Mouse (Mus musculus) intestine, embryonic 16.5 days (tissue): ENCODE data around the gene Ptges. TPM values are rescaled to one million over a fixed set of nuclear protein-coding genes. Genes with fewer than 3 reads are reported as not detected.
A peak's percentile ranks its signal among the peaks of the same experiment; 100 is the strongest.

Source experiments
- ATAC-seq: fragments of 200-750 bp; cut with Nextera tagmentation; 2 replicates; pipeline ENCODE4 v1.8.0; 2017; ENCODE audit warnings: moderate TSS enrichment, moderate library complexity
- H3K27ac ChIP-seq: fragments of 300-500 bp; sonication (generic); 2 replicates; pipeline ENCODE4 v1.5.1; 2014; ENCODE audit warnings: mild to moderate bottlenecking, low read length
- H3K27me3 ChIP-seq: fragments of 300-500 bp; sonication (generic); replicated peaks from 2 replicates; pipeline ENCODE4 v1.6.1; 2014; ENCODE audit warnings: low read length, control low read depth, mixed read lengths; ENCODE audit not compliant: control insufficient read depth, insufficient read depth
- H3K36me3 ChIP-seq: fragments of 300-500 bp; sonication (generic); 2 replicates; pipeline ENCODE4 v1.6.1; 2014; ENCODE audit warnings: low read length, control low read depth; ENCODE audit not compliant: control insufficient read depth, insufficient read depth
- H3K4me1 ChIP-seq: fragments of 300-500 bp; sonication (generic); 2 replicates; pipeline ENCODE4 v1.6.1; 2014; ENCODE audit warnings: low read length, control low read depth, mixed read lengths; ENCODE audit not compliant: control insufficient read depth, insufficient read depth
- H3K4me2 ChIP-seq: fragments of 300-500 bp; sonication (generic); 2 replicates; pipeline ENCODE4 v1.6.1; 2014; ENCODE audit warnings: low read depth, low read length, control low read depth
- H3K4me3 ChIP-seq: fragments of 300-500 bp; sonication (generic); 2 replicates; pipeline ENCODE4 v1.5.1; 2014; ENCODE audit warnings: mild to moderate bottlenecking, low read length
- H3K9ac ChIP-seq: fragments of 300-500 bp; sonication (generic); 2 replicates; pipeline ENCODE4 v1.6.1; 2014; ENCODE audit warnings: low read depth, low read length
- H3K9me3 ChIP-seq: fragments of 300-500 bp; sonication (generic); 2 replicates; pipeline ENCODE4 v1.6.1; 2016; ENCODE audit warnings: low read length, control low read depth; ENCODE audit not compliant: control insufficient read depth
- WGBS: fragments of 180-500 bp; shearing (Covaris S2); extraction: QIAGEN DNeasy Blood & Tissue Kit; methylation state at CpG from one replicate; pipeline ENCODE4 v1.1.7; 2014; 5-methylcytosine and 5-hydroxymethylcytosine counted together
- polyA plus RNA-seq: library from polyadenylated mRNA; unstranded; fragments of >200 nt; fragmentation: Nextera tagmentation; extraction: Ambion mirVana; gene quantifications from 2 replicates; pipeline ENCODE4 v1.2.1, GENCODE M21; 2015

The Ptges gene
- polyA plus RNA-seq, 1 experiment from 2014 or later, result 4.0 TPM

- Histone ChIP-seq H3K27me3 (peaks cover 14% of the 10 kb centered on the region), H3K27ac (no peak overlapping the region), H3K36me3 (no peaks in the 10 kb centered on the region), H3K9me3 (no peaks in the 10 kb centered on the region), H3K4me3 (no peak overlapping the region), H3K4me1 (peaks cover 9% of the 10 kb centered on the region), H3K4me2 (no peak overlapping the region), H3K9ac (no peak overlapping the region)
- no peak for ATAC-seq
- WGBS, result 30% methylated on average over 6 of the region's 6 CpGs
These were observed 79.1 kb downstream of the Ptges start for GRCm38 (mm10) chr2:30850581-30850980.

- no peak overlapping the region for H3K27ac ChIP-seq
- WGBS, result 67% methylated on average over 8 of the region's 8 CpGs
- no peak for ATAC-seq
These were observed 81.5 kb downstream of the Ptges start for GRCm38 (mm10) chr2:30848184-30848583.

GRCm38 (mm10) chr2:30846723-30847122 lies 82.9 kb downstream of the Ptges start:
- Histone ChIP-seq H3K4me1 (peaks cover 6% of the 10 kb centered on the region; the same call in 1 of the 2 replicates), H3K9me3 (no peaks in the 10 kb centered on the region), H3K27me3 (peaks cover 32% of the 10 kb centered on the region), H3K4me3 (no peak overlapping the region), H3K36me3 (no peaks in the 10 kb centered on the region), H3K27ac (no peak overlapping the region), H3K9ac (no peak overlapping the region), H3K4me2 (no peak overlapping the region)
- 32% methylated on average over 6 of the region's 6 CpGs for WGBS
- ATAC-seq, result no peak

More at GRCm38 (mm10) chr2:30848184-30848583, 81.5 kb downstream of the Ptges start:
- peaks cover 13% of the 10 kb centered on the region for H3K4me1 ChIP-seq
- no peak overlapping the region for H3K4me2 ChIP-seq
- H3K9ac ChIP-seq, result no peak overlapping the region
- H3K27me3 ChIP-seq, result peaks cover 27% of the 10 kb centered on the region
- H3K4me3 ChIP-seq, result no peak overlapping the region
- H3K9me3 ChIP-seq, result no peaks in the 10 kb centered on the region
- no peaks in the 10 kb centered on the region for H3K36me3 ChIP-seq

GRCm38 (mm10) chr2:30846236-30846635 lies 83.4 kb downstream of the Ptges start:
- H3K27me3 ChIP-seq, result peaks cover 32% of the 10 kb centered on the region
- H3K9me3 ChIP-seq, result no peaks in the 10 kb centered on the region
- H3K9ac ChIP-seq, result peak overlapping the region; percentile 73; the same call in 1 of the 2 replicates
- no peak overlapping the region for H3K4me3 ChIP-seq
- H3K4me2 ChIP-seq, result peak overlapping the region; percentile 93
- peaks cover 6% of the 10 kb centered on the region; the same call in 1 of the 2 replicates for H3K4me1 ChIP-seq
- no peak overlapping the region for H3K27ac ChIP-seq
- no peaks in the 10 kb centered on the region for H3K36me3 ChIP-seq
- no peak for ATAC-seq
- 73% methylated on average over 8 of the region's 8 CpGs for WGBS

GRCm38 (mm10) chr2:30845152-30846070 lies 84.3 kb downstream of the Ptges start:
- Histone ChIP-seq H3K27ac (no peak overlapping the region), H3K9ac (peak overlapping the region; percentile 73), H3K27me3 (peaks cover 32% of the 10 kb centered on the region), H3K9me3 (no peaks in the 10 kb centered on the region), H3K4me1 (peaks cover 6% of the 10 kb centered on the region; the same call in 1 of the 2 replicates), H3K4me3 (peak overlapping the region; percentile 61), H3K36me3 (no peaks in the 10 kb centered on the region), H3K4me2 (peak overlapping the region; percentile 93)
- peak; percentile 64 for ATAC-seq
- WGBS, result under 1% methylated on average over 75 of the region's 80 CpGs

GRCm38 (mm10) chr2:30842615-30843014 lies 87.0 kb downstream of the Ptges start:
- 38% methylated on average over 10 of the region's 10 CpGs for WGBS
- peaks cover 32% of the 10 kb centered on the region for H3K27me3 ChIP-seq
- no peaks in the 10 kb centered on the region for H3K9me3 ChIP-seq
- no peaks in the 10 kb centered on the region for H3K36me3 ChIP-seq
- peaks cover 6% of the 10 kb centered on the region; the same call in 1 of the 2 replicates for H3K4me1 ChIP-seq
- no peak overlapping the region for H3K9ac ChIP-seq
- no peak for ATAC-seq
- no peak overlapping the region for H3K4me2 ChIP-seq
- no peak overlapping the region for H3K4me3 ChIP-seq
- no peak overlapping the region for H3K27ac ChIP-seq

Other genes with a start within 250 kb of the Ptges start
- 0.99 and 1.2 TPM in 2 replicates for gene 1700001O22Rik, start 126.2 kb downstream of the Ptges start, polyA plus RNA-seq
- 76.3 and 87.4 TPM in 2 replicates for gene Ntmt1, start 122.0 kb downstream of the Ptges start, polyA plus RNA-seq
- 24.0 and 24.5 TPM in 2 replicates for gene Asb6, start 99.5 kb downstream of the Ptges start, polyA plus RNA-seq
- gene Prrx2, start 94.9 kb downstream of the Ptges start, polyA plus RNA-seq, result 1.6 and 1.9 TPM in 2 replicates
- gene Tor1b, start 23.1 kb upstream of the Ptges start, polyA plus RNA-seq, result 20.9 and 21.7 TPM in 2 replicates
- gene Tor1a, start 38.1 kb upstream of the Ptges start, polyA plus RNA-seq, result 85.1 and 87.2 TPM in 2 replicates
- gene BC005624, start 52.3 kb upstream of the Ptges start, polyA plus RNA-seq, result 48.5 and 50.5 TPM in 2 replicates
- 13.7 and 14.5 TPM in 2 replicates for gene Usp20, start 52.4 kb upstream of the Ptges start, polyA plus RNA-seq
- gene Fnbp1, start 212.1 kb upstream of the Ptges start, polyA plus RNA-seq, result 19.0 and 21.1 TPM in 2 replicates
- 30.4 and 32.5 TPM in 2 replicates for gene Gpr107, start 222.5 kb upstream of the Ptges start, polyA plus RNA-seq